Mouse (Mus musculus) lung, postnatal 0 days (tissue): Measurements from ENCODE around the gene Gm10666. TPM values are rescaled to one million over a fixed set of nuclear protein-coding genes. Genes with fewer than 3 reads are reported as not detected.
"Not testable (repeated sequence)": the region's sequence is repeated elsewhere in the genome, so short reads cannot be mapped to it uniquely, and the experiment has no call there.

ENCODE experiments used
- ATAC-seq: fragments of 200-750 bp; cut with Nextera tagmentation; 2 replicates; pipeline ENCODE4 v1.8.0; 2017; ENCODE audit warnings: moderate library complexity
- DNase-seq: peaks from one replicate; pipeline ENCODE4 v3.0.0-alpha.2; 2016; ENCODE audit warnings: low spot score
- H3K27ac ChIP-seq: fragments of 300-500 bp; sonication (generic); 2 replicates; pipeline ENCODE4 v1.5.1; 2014; ENCODE audit warnings: antibody characterized with exemption, mild to moderate bottlenecking, low read length, mixed read lengths
- H3K27me3 ChIP-seq: fragments of 300-500 bp; sonication (generic); replicated peaks from 2 replicates; pipeline ENCODE4 v1.6.1; 2014; ENCODE audit warnings: low read length, mixed read lengths; ENCODE audit not compliant: insufficient read depth
- H3K36me3 ChIP-seq: fragments of 300-500 bp; sonication (generic); 2 replicates; pipeline ENCODE4 v1.6.1; 2014; ENCODE audit warnings: low read length, mixed read lengths; ENCODE audit not compliant: insufficient read depth
- H3K4me1 ChIP-seq: fragments of 300-500 bp; sonication (generic); 2 replicates; pipeline ENCODE4 v1.6.1; 2014; ENCODE audit warnings: antibody characterized with exemption, low read depth, low read length, mixed read lengths; ENCODE audit not compliant: insufficient read depth
- H3K4me2 ChIP-seq: fragments of 300-500 bp; sonication (generic); replicated peaks from 2 replicates; pipeline ENCODE4 v1.6.1; 2014; ENCODE audit warnings: low read depth, mild to moderate bottlenecking, low read length, moderate library complexity, mixed read lengths
- H3K4me3 ChIP-seq: fragments of 300-500 bp; sonication (generic); 2 replicates; pipeline ENCODE4 v1.5.1; 2014; ENCODE audit warnings: low read depth, low read length
- H3K9ac ChIP-seq: fragments of 300-500 bp; sonication (generic); replicated peaks from 2 replicates; pipeline ENCODE4 v1.6.1; 2014; ENCODE audit warnings: low read depth, mild to moderate bottlenecking
- H3K9me3 ChIP-seq: fragments of 300-500 bp; sonication (generic); 2 replicates; pipeline ENCODE4 v1.6.1; 2016; ENCODE audit warnings: low read length, mixed read lengths
- WGBS: fragments of 180-500 bp; shearing (Covaris S2); extraction: QIAGEN DNeasy Blood & Tissue Kit; methylation state at CpG from one replicate; pipeline ENCODE4 v1.1.7; 2014; 5-methylcytosine and 5-hydroxymethylcytosine counted together
- polyA plus RNA-seq: library from polyadenylated mRNA; unstranded; fragments of >200 nt; fragmentation: Nextera tagmentation; extraction: Ambion mirVana; gene quantifications from 2 replicates; pipeline ENCODE4 v1.2.1, GENCODE M21; 2015

The Gm10666 gene
- not detected in 2 replicates for polyA plus RNA-seq

DNA sequence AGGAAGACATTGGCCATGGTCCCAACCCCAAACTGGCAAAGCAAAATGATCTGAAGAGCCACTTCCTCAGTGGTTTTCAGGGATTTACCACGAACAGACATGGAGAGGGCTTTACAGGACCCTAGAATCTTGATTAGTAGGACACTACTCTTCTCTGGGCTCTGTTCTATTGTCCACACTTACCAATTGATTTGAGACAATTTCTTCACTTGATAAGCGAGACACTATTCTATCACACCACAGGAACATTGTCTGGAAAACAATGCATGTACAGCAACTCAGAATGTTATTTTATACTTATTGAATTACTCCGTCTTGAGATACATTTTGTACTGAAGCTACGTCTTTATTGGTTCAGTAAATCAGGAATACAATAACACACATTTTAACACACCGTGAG, at the start of gene Gm10666:
TSS of gene Gm10666 (minus strand) at position 101 of the 400 bp plus-strand sequence.
- not testable (repeated sequence) for H3K9ac ChIP-seq, H3K27me3 ChIP-seq, ATAC-seq, H3K9me3 ChIP-seq, H3K4me3 ChIP-seq, H3K27ac ChIP-seq, DNase-seq, H3K4me1 ChIP-seq, H3K4me2 ChIP-seq, H3K36me3 ChIP-seq
- no CpG with 5 or more reads among the region's 5 CpGs for WGBS

DNA sequence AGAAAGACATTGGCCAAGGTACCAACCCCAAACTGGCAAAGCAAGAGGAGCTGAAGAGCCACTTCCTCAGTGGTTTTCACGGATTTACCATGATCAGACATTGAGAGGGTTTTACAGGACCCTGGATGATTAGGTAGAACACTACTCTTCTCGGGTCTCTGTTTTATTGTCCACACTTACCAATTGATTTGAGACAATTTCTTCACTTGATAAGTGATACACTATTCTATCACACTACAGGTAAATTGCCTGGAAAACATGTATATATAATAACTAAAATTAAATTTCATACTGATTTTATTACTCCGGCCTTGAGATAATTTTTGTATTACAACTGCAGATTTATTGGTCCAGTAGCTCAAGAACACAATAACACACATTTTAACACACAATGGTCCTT, 29.4 kb upstream of the Gm10666 start, which contains the start of gene Vmn1r142:
TSS of gene Vmn1r142 (minus strand) at position 101 of the 400 bp plus-strand sequence.
- ATAC-seq, H3K9ac ChIP-seq, H3K27me3 ChIP-seq, H3K9me3 ChIP-seq, H3K27ac ChIP-seq, H3K36me3 ChIP-seq, H3K4me1 ChIP-seq, H3K4me3 ChIP-seq, H3K4me2 ChIP-seq, DNase-seq: not testable (repeated sequence)
- no CpG with 5 or more reads among the region's 3 CpGs for WGBS

DNA sequence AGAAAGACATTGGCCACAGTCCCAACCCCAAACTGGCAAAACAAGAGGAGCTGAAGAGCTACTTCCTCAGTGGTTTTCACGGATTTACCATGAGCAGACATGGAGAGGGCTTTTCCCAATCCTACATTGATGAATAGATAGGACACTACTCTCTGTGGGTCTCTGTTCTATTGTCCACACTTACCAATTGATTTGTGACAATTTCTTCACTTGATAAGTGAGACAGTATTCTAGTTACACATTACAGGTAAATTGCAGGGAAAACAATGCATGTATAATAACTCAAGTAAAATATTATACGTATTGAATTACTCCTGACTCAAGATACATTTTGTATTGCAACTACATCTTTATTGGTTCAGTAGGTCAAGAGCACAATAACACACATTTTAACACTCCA, 16.4 kb downstream of the Gm10666 start, which contains the start of gene Gm16451:
TSS of gene Gm16451 (minus strand) at position 101 of the 400 bp plus-strand sequence.
- not testable (repeated sequence) for H3K27ac ChIP-seq, H3K4me2 ChIP-seq, H3K9ac ChIP-seq, H3K27me3 ChIP-seq, H3K4me1 ChIP-seq, H3K4me3 ChIP-seq, ATAC-seq, H3K9me3 ChIP-seq, DNase-seq, H3K36me3 ChIP-seq
- WGBS = no CpG with 5 or more reads among the region's 2 CpGs

Other genes with a start within 250 kb of the Gm10666 start
- gene Gm5891, start 213.4 kb downstream of the Gm10666 start, polyA plus RNA-seq = not detected in 2 replicates
- gene Vmn1r137, start 140.2 kb downstream of the Gm10666 start, polyA plus RNA-seq = not detected in 2 replicates
- gene Vmn1r138, start 105.8 kb downstream of the Gm10666 start, polyA plus RNA-seq = not detected in 2 replicates
- gene Gm6176, start 78.4 kb downstream of the Gm10666 start, polyA plus RNA-seq = not detected in 2 replicates
- not detected in 2 replicates for gene Vmn1r139, start 65.7 kb downstream of the Gm10666 start, polyA plus RNA-seq
- gene Gm16451, start 16.5 kb downstream of the Gm10666 start, polyA plus RNA-seq = not detected in 2 replicates
- not detected in 2 replicates for gene Vmn1r142, start 29.3 kb upstream of the Gm10666 start, polyA plus RNA-seq
- not detected in 2 replicates for gene Vmn1r143, start 54.6 kb upstream of the Gm10666 start, polyA plus RNA-seq
- not detected in 2 replicates for gene Gm8653, start 66.5 kb upstream of the Gm10666 start, polyA plus RNA-seq
- not detected in 2 replicates for gene Gm8453, start 94.7 kb upstream of the Gm10666 start, polyA plus RNA-seq
- not detected in 2 replicates for gene Gm4187, start 195.0 kb upstream of the Gm10666 start, polyA plus RNA-seq
- gene Gm8660, start 236.3 kb upstream of the Gm10666 start, polyA plus RNA-seq = not detected in 2 replicates